Mouse (Mus musculus) hindbrain, embryonic 13.5 days (tissue): ENCODE data around the gene Prox1. TPM values are rescaled to one million over a fixed set of nuclear protein-coding genes. Genes with fewer than 3 reads are reported as not detected.

Source experiments
- ATAC-seq: fragments of 200-750 bp; cut with Nextera tagmentation; 2 replicates; pipeline ENCODE4 v1.8.0; 2017; ENCODE audit warnings: moderate TSS enrichment; ENCODE audit not compliant: low FRiP score
- H3K27ac ChIP-seq: fragments of 300-500 bp; sonication (generic); 2 replicates; pipeline ENCODE4 v1.5.1; 2015; ENCODE audit warnings: inconsistent platforms, mild to moderate bottlenecking, moderate library complexity
- H3K27me3 ChIP-seq: fragments of 300-500 bp; sonication (generic); 2 replicates; pipeline ENCODE4 v1.6.1; 2015; ENCODE audit warnings: mild to moderate bottlenecking, inconsistent platforms
- H3K36me3 ChIP-seq: fragments of 300-500 bp; sonication (generic); 2 replicates; pipeline ENCODE4 v1.6.1; 2015; ENCODE audit warnings: mild to moderate bottlenecking, inconsistent platforms
- H3K4me1 ChIP-seq: fragments of 300-500 bp; sonication (generic); replicated peaks from 2 replicates; pipeline ENCODE4 v1.6.1; 2015; ENCODE audit warnings: inconsistent platforms
- H3K4me2 ChIP-seq: fragments of 300-500 bp; sonication (generic); 2 replicates; pipeline ENCODE4 v1.6.1; 2015; ENCODE audit warnings: inconsistent platforms, mild to moderate bottlenecking, moderate library complexity
- H3K4me3 ChIP-seq: fragments of 300-500 bp; sonication (generic); 2 replicates; pipeline ENCODE4 v1.5.1; 2015; ENCODE audit warnings: mild to moderate bottlenecking, inconsistent platforms
- H3K9ac ChIP-seq: fragments of 300-500 bp; sonication (generic); 2 replicates; pipeline ENCODE4 v1.6.1; 2015; ENCODE audit warnings: mild to moderate bottlenecking, inconsistent platforms
- H3K9me3 ChIP-seq: fragments of 300-500 bp; sonication (generic); 2 replicates; pipeline ENCODE4 v1.6.1; 2016; ENCODE audit warnings: inconsistent platforms
- WGBS: fragments of 180-500 bp; shearing (Covaris S2); methylation state at CpG from one replicate; pipeline ENCODE4 v1.1.7; 2015; 5-methylcytosine and 5-hydroxymethylcytosine counted together
- polyA plus RNA-seq: library from polyadenylated mRNA; unstranded; fragments of >200 nt; fragmentation: Nextera tagmentation; extraction: Ambion mirVana; gene quantifications from 2 replicates; pipeline ENCODE4 v1.2.1, GENCODE M21; 2015

The Prox1 gene
- polyA plus RNA-seq, 1 experiment from 2014 or later: 8.8 TPM

DNA sequence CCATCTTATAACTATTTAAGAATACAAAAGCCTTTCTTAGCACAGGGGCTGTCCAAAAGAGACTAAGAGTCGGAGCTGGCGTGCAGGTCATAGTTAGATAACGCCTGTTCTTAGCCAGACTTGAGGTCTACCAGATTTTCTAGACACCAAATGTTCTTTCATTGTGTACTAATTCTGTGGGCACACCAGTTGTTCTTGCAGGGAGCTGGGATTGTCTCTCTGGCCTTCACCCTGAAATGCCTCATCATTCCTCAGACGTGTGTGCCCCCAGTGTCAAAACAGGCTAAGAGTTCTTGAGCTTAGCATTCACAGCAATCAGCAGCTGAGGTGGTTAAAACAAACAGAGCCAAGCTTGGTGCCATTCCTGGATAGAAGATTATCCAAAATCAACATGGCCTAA, 37.6 kb downstream of the Prox1 start:
- Histone ChIP-seq H3K27me3 (0 out of 2 replicates have a peak, but pooled peaks cover 2% of the 10 kb centered on the region), H3K9ac (no peak overlapping the region), H3K36me3 (no peaks in the 10 kb centered on the region; the same call in 1 of the 2 replicates), H3K27ac (no peak overlapping the region), H3K4me1 (peaks cover 55% of the 10 kb centered on the region), H3K4me2 (no peak overlapping the region), H3K9me3 (no peaks in the 10 kb centered on the region), H3K4me3 (no peak overlapping the region)
- ATAC-seq: no peak
- 45% methylated on average over 4 of the region's 4 CpGs for WGBS

DNA sequence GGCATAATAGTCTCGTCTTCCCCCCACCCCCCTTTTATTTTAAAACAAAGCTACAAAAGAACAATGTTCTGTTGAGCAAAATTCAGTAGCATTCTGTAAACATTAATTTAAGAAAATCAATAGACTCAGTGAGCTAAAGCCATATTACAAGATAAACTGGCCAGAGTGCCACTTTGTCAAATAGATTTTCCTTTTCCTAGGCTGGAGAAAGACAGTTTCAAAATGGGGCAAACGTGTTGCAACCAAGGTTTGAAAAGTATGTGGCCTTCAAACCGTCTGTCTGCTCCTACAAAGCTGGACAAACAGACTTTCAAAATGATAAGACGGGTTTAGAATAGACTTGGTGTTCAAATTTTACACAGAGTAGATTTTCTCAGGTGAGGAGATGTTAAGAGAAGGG, 39.6 kb downstream of the Prox1 start:
- H3K9me3 ChIP-seq: no peaks in the 10 kb centered on the region
- H3K4me3 ChIP-seq: no peak overlapping the region
- 0 out of 2 replicates have a peak, but pooled peaks cover 2% of the 10 kb centered on the region for H3K27me3 ChIP-seq
- H3K9ac ChIP-seq: no peak overlapping the region
- no peaks in the 10 kb centered on the region; the same call in 1 of the 2 replicates for H3K36me3 ChIP-seq
- WGBS: 62% methylated on average over 4 of the region's 4 CpGs
- no peak overlapping the region for H3K27ac ChIP-seq
- no peak overlapping the region for H3K4me2 ChIP-seq
- ATAC-seq: no peak
- H3K4me1 ChIP-seq: peaks cover 49% of the 10 kb centered on the region

DNA sequence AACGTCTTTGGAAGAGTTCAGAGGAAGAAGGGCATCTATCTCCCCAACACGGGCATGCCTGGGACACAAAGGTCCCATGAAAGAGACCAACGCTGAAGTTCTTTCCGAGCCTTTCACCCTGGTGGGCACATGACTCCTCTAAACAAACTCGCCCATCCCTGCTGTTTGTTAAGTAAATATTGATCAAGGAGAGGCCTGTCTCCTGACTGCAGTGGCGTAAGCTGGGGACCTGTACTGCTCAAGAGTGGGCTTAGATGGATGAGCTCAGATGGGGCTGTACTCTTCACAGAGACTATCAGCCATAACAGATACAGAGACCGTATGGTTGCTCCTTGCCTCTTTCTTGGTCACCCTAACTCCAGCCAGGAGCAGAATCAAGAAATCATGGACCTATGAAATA, 41.0 kb downstream of the Prox1 start:
- no peaks in the 10 kb centered on the region for H3K9me3 ChIP-seq
- peak overlapping the region; percentile 62 for H3K27ac ChIP-seq
- no peak overlapping the region for H3K9ac ChIP-seq
- H3K4me3 ChIP-seq: no peak overlapping the region
- 24% methylated on average over 7 of the region's 7 CpGs for WGBS
- no peaks in the 10 kb centered on the region; the same call in 1 of the 2 replicates for H3K36me3 ChIP-seq
- 0 out of 2 replicates have a peak, but pooled peaks cover 2% of the 10 kb centered on the region for H3K27me3 ChIP-seq
- no peak overlapping the region for H3K4me2 ChIP-seq
- ATAC-seq: no peak
- H3K4me1 ChIP-seq: peaks cover 48% of the 10 kb centered on the region

DNA sequence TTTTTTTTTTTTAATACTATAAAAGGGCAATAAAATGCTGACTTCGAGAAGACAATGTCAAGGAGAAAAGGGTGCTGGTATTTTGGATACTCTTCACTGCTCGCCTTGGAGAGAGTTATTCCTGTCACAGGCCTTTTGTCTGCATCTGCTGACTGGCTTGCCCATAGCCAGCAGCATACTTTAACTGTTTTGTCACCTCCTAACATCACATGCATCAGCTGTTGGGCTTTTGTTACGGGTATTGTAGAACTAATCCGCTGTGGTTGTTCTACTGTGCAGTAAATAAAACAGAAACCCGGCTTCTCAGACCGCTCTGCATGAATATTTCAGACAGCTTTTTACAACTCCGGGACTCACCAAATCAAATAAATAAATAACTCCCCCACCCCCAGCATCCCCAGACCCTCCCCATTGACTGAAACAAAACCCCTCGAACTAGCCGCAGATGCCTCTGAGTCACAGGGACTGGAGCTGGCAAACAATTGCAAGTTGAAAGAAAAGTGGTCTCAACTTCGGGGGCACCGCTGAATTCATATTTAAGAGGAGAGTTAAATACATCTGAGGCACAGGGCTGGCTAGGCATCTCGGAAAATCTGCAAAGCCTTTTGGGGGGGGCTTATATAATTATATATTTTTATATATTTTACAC, 41.7 kb downstream of the Prox1 start:
- 0 out of 2 replicates have a peak, but pooled peaks have one; percentile 37 for ATAC-seq
- 0 out of 2 replicates have a peak, but pooled peaks cover 2% of the 10 kb centered on the region for H3K27me3 ChIP-seq
- H3K4me2 ChIP-seq: 0 out of 2 replicates have a peak overlapping the region, but pooled peaks have one; percentile 1
- no peak overlapping the region for H3K9ac ChIP-seq
- peak overlapping the region; percentile 66 for H3K27ac ChIP-seq
- no peak overlapping the region for H3K4me3 ChIP-seq
- no peaks in the 10 kb centered on the region for H3K36me3 ChIP-seq
- H3K9me3 ChIP-seq: no peaks in the 10 kb centered on the region
- WGBS: 10% methylated on average over 12 of the region's 12 CpGs
- H3K4me1 ChIP-seq: peaks cover 48% of the 10 kb centered on the region

DNA sequence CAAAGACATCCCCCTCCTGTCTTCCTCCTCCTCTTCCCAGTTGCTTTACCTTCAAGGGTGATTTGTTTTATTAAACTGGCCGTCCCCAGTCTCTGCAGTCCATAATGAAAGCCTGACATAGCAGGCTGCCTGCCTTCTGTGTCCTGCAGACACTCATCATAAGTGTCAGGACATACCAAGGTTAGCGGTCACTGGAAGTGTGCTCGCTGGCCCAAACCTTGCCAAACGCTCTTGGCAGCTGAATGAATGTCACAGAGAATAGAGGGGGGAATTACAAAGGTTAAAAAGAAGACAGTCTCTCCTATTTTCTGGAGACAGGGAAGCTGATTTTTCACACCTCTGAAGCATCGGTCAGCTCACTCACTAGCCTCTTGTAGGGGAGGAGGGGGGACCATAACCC, 42.6 kb downstream of the Prox1 start:
- Histone ChIP-seq H3K27me3 (0 out of 2 replicates have a peak, but pooled peaks cover 2% of the 10 kb centered on the region), H3K4me2 (0 out of 2 replicates have a peak overlapping the region, but pooled peaks have one; percentile 8), H3K36me3 (peaks cover 6% of the 10 kb centered on the region), H3K9me3 (no peaks in the 10 kb centered on the region), H3K4me1 (peaks cover 48% of the 10 kb centered on the region), H3K9ac (no peak overlapping the region), H3K4me3 (no peak overlapping the region), H3K27ac (peak overlapping the region; percentile 66)
- 0 out of 2 replicates have a peak, but pooled peaks have one; percentile 8 for ATAC-seq
- WGBS: 11% methylated on average over 5 of the region's 5 CpGs

DNA sequence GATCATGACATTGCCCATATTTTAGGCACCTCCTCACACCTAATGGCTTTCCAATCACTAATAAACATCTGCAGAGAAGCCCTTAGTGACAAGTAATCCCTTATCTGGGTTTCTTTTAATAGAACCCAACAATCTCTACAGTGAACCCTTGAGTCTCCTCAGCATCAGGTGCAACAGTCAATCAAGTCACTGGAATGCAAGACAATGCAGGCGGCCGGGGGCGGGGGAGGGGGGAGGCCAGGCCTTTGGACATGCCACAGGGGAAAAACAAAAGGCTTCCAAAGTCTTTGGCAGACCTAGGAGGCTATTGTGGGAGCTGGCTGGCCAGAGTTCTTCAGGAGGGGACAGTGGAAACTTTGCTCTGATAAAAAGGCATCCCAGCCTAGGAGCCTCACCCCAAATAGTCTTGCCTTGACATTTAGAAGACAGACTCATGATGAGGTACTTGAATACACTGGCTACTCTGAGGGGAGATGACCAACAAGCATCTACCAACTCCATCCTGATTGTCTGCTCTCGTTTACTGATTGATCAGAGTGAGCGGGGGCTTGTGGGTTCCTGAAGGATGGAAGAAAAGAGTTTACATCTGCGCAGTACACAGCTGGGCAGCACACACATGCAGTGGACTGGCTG, 43.2 kb downstream of the Prox1 start:
- Histone ChIP-seq H3K36me3 (peaks cover 12% of the 10 kb centered on the region), H3K4me2 (no peak overlapping the region), H3K4me1 (peaks cover 48% of the 10 kb centered on the region), H3K9me3 (no peaks in the 10 kb centered on the region), H3K9ac (no peak overlapping the region), H3K4me3 (no peak overlapping the region), H3K27me3 (0 out of 2 replicates have a peak, but pooled peaks cover 2% of the 10 kb centered on the region), H3K27ac (peak overlapping the region; percentile 66; the same call in 1 of the 2 replicates)
- 26% methylated on average over 6 of the region's 6 CpGs for WGBS
- peak; percentile 43 for ATAC-seq

DNA sequence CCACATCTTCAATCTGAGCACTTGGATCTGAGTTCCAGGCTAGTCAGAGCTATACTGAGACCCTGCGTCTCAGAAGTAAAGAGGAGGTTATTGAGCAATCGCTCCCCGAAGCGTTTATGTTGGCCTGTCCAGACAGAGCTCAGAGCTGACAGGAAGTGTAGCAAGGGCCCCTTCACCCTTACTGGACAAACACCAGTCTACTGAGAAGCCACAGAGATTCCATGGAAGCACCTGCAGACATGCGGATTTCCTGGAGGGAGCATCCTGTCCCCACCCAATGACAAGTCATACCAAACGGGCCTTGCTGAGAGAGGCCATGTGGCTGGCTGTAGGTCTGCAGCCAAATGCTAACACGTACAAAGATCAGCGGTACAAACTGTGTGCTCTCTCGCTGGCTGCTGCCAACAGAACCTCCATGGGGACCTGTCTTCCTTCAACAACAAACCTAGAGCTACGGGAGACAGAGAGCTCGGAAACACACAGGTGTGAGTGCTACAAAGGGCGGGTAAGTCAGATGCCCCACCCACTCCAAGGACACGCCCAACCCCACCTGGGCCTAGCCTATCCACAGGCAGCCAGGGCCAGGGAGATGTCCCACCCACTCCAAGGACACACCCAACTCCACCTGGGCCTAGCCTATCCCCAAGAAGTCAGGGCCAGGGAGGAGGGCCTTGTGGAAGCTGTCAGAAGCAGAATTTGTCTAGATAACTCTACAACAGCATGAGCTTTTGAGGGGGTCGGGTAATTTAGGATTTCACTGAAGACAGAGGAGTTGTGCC, 45.4 kb downstream of the Prox1 start:
- Histone ChIP-seq H3K4me1 (peaks cover 33% of the 10 kb centered on the region), H3K27me3 (0 out of 2 replicates have a peak, but pooled peaks cover 2% of the 10 kb centered on the region), H3K27ac (no peak overlapping the region), H3K9ac (no peak overlapping the region), H3K4me3 (no peak overlapping the region), H3K9me3 (no peaks in the 10 kb centered on the region), H3K4me2 (no peak overlapping the region), H3K36me3 (peaks cover 18% of the 10 kb centered on the region)
- 91% methylated on average over 14 of the region's 14 CpGs for WGBS
- ATAC-seq: peak; percentile 56; the same call in 1 of the 2 replicates

DNA sequence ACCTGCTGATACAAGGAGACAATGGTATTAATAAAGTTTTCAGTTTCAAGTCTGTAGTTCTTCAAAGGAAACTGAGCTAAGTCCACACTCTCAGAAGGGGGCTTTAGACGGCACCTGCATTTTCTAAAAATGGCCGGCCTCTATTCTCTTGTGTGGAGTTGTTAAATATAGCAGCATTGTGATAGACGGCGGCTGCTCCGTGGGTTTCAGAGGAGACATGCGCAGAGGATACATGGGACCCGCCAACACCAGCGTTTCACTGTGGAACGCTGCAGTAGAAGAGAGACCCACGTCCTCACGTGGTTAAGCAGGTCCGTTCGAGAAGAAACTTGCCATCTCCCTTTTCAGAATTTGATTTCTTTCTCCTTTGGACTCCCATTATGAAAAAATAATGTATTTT, 47.1 kb downstream of the Prox1 start:
- no peak for ATAC-seq
- 94% methylated on average over 13 of the region's 13 CpGs for WGBS

DNA sequence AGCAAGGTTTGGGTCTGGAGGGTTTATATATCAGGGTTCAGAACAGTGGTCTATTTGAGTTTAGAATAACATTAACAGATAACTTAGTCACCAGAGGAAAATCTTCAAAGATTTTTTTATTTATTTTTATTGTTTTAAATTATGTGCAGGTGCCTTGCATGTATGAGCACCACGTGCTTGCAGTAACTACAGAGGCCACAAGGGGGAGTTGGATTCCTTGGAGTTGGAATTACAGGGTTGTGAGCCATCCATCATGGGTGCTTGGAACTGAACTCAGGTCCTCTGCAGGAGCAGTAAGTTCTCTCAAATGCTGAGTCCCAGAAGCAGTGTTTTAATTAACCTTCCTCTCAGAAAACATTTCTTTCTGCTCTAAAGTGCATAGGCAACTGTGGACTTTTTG, 54.5 kb downstream of the Prox1 start:
- Histone ChIP-seq H3K9ac (no peak overlapping the region), H3K4me2 (no peak overlapping the region), H3K36me3 (peaks cover 8% of the 10 kb centered on the region; the same call in 1 of the 2 replicates), H3K27me3 (no peaks in the 10 kb centered on the region), H3K4me3 (no peak overlapping the region), H3K4me1 (no peaks in the 10 kb centered on the region), H3K27ac (no peak overlapping the region), H3K9me3 (peaks cover 6% of the 10 kb centered on the region)
- 69% methylated on average over 1 of the region's 1 CpGs for WGBS
- no peak for ATAC-seq

More for the DNA sequence above, 47.1 kb downstream of the Prox1 start:
- Histone ChIP-seq H3K4me1 (peaks cover 17% of the 10 kb centered on the region), H3K36me3 (peaks cover 18% of the 10 kb centered on the region), H3K9me3 (no peaks in the 10 kb centered on the region), H3K27me3 (no peaks in the 10 kb centered on the region), H3K4me2 (no peak overlapping the region), H3K27ac (no peak overlapping the region), H3K4me3 (no peak overlapping the region), H3K9ac (no peak overlapping the region)

DNA sequence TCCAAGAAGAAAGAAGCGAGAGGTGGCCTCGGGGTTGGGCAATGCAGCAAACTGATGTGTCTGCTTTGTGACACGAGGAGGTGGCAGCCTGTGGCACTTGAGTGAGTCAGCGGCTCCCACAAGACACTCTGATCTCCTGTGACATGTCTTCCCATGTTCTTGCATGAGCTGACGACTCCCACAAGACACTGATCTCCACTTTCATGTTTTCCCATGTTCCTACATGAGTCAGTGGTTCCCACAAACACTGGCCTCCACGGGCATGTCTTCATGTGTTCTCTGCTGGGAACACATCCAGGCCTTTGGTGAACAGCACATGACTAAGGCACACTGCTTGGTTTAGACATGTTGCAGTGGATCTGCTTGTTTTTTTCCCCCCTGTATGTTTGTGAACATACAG, 58.8 kb downstream of the Prox1 start:
- no peaks in the 10 kb centered on the region for H3K4me1 ChIP-seq
- no peak overlapping the region for H3K4me2 ChIP-seq
- no peak overlapping the region for H3K27ac ChIP-seq
- WGBS: 55% methylated on average over 6 of the region's 6 CpGs
- no peaks in the 10 kb centered on the region for H3K27me3 ChIP-seq
- H3K4me3 ChIP-seq: no peak overlapping the region
- no peak overlapping the region for H3K9ac ChIP-seq
- ATAC-seq: no peak
- H3K36me3 ChIP-seq: peaks cover 7% of the 10 kb centered on the region; the same call in 1 of the 2 replicates
- H3K9me3 ChIP-seq: peaks cover 14% of the 10 kb centered on the region

DNA sequence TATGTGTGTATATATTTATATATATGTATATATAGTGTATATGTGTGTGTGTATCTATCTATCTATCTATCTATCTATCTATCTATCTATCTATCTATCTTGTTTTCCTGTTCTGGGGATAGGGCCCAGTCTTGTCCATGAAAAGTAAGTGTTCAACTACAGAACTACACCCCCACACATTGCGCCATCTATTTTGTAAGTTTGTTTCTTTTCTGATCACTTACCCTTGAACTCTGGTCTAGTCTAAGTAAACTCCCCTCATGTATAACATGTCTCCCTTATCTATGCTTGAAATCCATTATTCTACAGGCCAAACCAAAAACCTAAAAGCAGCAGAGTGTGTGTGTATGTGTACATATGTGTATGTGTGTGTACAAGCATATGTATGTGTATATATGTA, 62.9 kb downstream of the Prox1 start:
- no peak overlapping the region for H3K27ac ChIP-seq
- H3K9me3 ChIP-seq: peaks cover 8% of the 10 kb centered on the region; the same call in 1 of the 2 replicates
- no peak overlapping the region for H3K9ac ChIP-seq
- no peak for ATAC-seq
- no peaks in the 10 kb centered on the region for H3K4me1 ChIP-seq
- WGBS: 98% methylated on average over 1 of the region's 1 CpGs
- H3K27me3 ChIP-seq: no peaks in the 10 kb centered on the region
- H3K4me2 ChIP-seq: no peak overlapping the region
- H3K36me3 ChIP-seq: no peaks in the 10 kb centered on the region
- H3K4me3 ChIP-seq: no peak overlapping the region
